Mouse (Mus musculus) kidney, embryonic 16.5 days (tissue): ENCODE measurements around the gene Ubqln4. TPM values are rescaled to one million over a fixed set of nuclear protein-coding genes. Genes with fewer than 3 reads are reported as not detected.

Experiments used
- ATAC-seq: fragments of 200-750 bp; cut with Nextera tagmentation; 2 replicates; pipeline ENCODE4 v1.8.0; 2017; ENCODE audit warnings: moderate TSS enrichment; ENCODE audit not compliant: low FRiP score, low TSS enrichment
- H3K27ac ChIP-seq: fragments of 300-500 bp; sonication (generic); 2 replicates; pipeline ENCODE4 v1.5.1; 2014; ENCODE audit warnings: low read length
- H3K27me3 ChIP-seq: fragments of 300-500 bp; sonication (generic); 2 replicates; pipeline ENCODE4 v1.6.1; 2014; ENCODE audit warnings: low read length, control low read depth, mixed read lengths; ENCODE audit not compliant: insufficient read depth
- H3K36me3 ChIP-seq: fragments of 300-500 bp; sonication (generic); 2 replicates; pipeline ENCODE4 v1.6.1; 2014; ENCODE audit warnings: low read length, control low read depth, mixed read lengths; ENCODE audit not compliant: insufficient read depth
- H3K4me1 ChIP-seq: fragments of 300-500 bp; sonication (generic); 2 replicates; pipeline ENCODE4 v1.6.1; 2014; ENCODE audit warnings: low read length, control low read depth, mixed read lengths; ENCODE audit not compliant: insufficient read depth
- H3K4me2 ChIP-seq: fragments of 300-500 bp; sonication (generic); replicated peaks from 2 replicates; pipeline ENCODE4 v1.6.1; 2014; ENCODE audit warnings: low read depth, low read length
- H3K4me3 ChIP-seq: fragments of 300-500 bp; sonication (generic); 2 replicates; pipeline ENCODE4 v1.5.1; 2014; ENCODE audit warnings: mild to moderate bottlenecking, low read length
- H3K9ac ChIP-seq: fragments of 300-500 bp; sonication (generic); replicated peaks from 2 replicates; pipeline ENCODE4 v1.6.1; 2014; ENCODE audit warnings: low read length
- H3K9me3 ChIP-seq: fragments of 300-500 bp; sonication (generic); 2 replicates; pipeline ENCODE4 v1.6.1; 2016; ENCODE audit warnings: low read length, control low read depth
- WGBS: fragments of 180-500 bp; shearing (Covaris S2); extraction: QIAGEN DNeasy Blood & Tissue Kit; methylation state at CpG from one replicate; pipeline ENCODE4 v1.1.7; 2014; 5-methylcytosine and 5-hydroxymethylcytosine counted together
- polyA plus RNA-seq: library from polyadenylated mRNA; unstranded; fragments of >200 nt; fragmentation: Nextera tagmentation; extraction: Ambion mirVana; gene quantifications from 2 replicates; pipeline ENCODE4 v1.2.1, GENCODE M21; 2015

Ubqln4 gene
- polyA plus RNA-seq, 1 experiment from 2014 or later, result 52.7 TPM

GRCm38 (mm10) chr3:88546674-88547418 lies 6.7 kb upstream of the Ubqln4 start:
- Histone ChIP-seq H3K4me2 (no peak overlapping the region), H3K9ac (no peak overlapping the region), H3K27me3 (no peaks in the 10 kb centered on the region), H3K9me3 (no peaks in the 10 kb centered on the region), H3K4me1 (peaks cover 16% of the 10 kb centered on the region), H3K36me3 (no peaks in the 10 kb centered on the region), H3K27ac (no peak overlapping the region), H3K4me3 (no peak overlapping the region)
- WGBS, result 71% methylated on average over 6 of the region's 6 CpGs
- no peak for ATAC-seq

GRCm38 (mm10) chr3:88548180-88548917 lies 5.2 kb upstream of the Ubqln4 start, which contains the start of gene Rab25:
Gene Rab25, minus strand, starts transcription at chr3:88548300.
- Histone ChIP-seq H3K4me1 (peaks cover 19% of the 10 kb centered on the region), H3K9me3 (no peaks in the 10 kb centered on the region), H3K9ac (peak within 1 kb of the TSS; percentile 42; the same call in 1 of the 2 replicates), H3K4me3 (peak within 1 kb of the TSS; percentile 30), H3K27me3 (no peaks in the 10 kb centered on the region), H3K36me3 (no peaks in the 10 kb centered on the region), H3K4me2 (peak within 1 kb of the TSS; percentile 46), H3K27ac (peak within 1 kb of the TSS; percentile 55; the same call in 1 of the 2 replicates)
- 52% methylated on average over 18 of the region's 18 CpGs for WGBS
- ATAC-seq, result no peak

GRCm38 (mm10) chr3:88551586-88551985 lies 2.0 kb upstream of the Ubqln4 start:
- Histone ChIP-seq H3K36me3 (peaks cover 13% of the 10 kb centered on the region), H3K4me3 (peak overlapping the region; percentile 95), H3K4me2 (peak overlapping the region; percentile 91), H3K9me3 (no peaks in the 10 kb centered on the region), H3K27me3 (no peaks in the 10 kb centered on the region), H3K27ac (no peak overlapping the region), H3K4me1 (peaks cover 23% of the 10 kb centered on the region), H3K9ac (0 out of 2 replicates have a peak overlapping the region, but pooled peaks have one; percentile 10)
- no peak for ATAC-seq
- WGBS, result 83% methylated on average over 4 of the region's 4 CpGs

GRCm38 (mm10) chr3:88552082-88552645 lies 1.4 kb upstream of the Ubqln4 start:
- Histone ChIP-seq H3K9ac (peak overlapping the region; percentile 84), H3K27ac (peak overlapping the region; percentile 99), H3K4me2 (peak overlapping the region; percentile 91), H3K9me3 (no peaks in the 10 kb centered on the region), H3K36me3 (peaks cover 19% of the 10 kb centered on the region), H3K4me1 (peaks cover 23% of the 10 kb centered on the region), H3K27me3 (no peaks in the 10 kb centered on the region), H3K4me3 (peak overlapping the region; percentile 95)
- WGBS, result 17% methylated on average over 16 of the region's 16 CpGs
- no peak for ATAC-seq

GRCm38 (mm10) chr3:88552676-88553524 lies 658 bp upstream of the Ubqln4 start, which contains the start of gene Lamtor2:
Gene Lamtor2, minus strand, starts transcription at chr3:88553074.
- Histone ChIP-seq H3K4me2 (peak within 1 kb of the TSS; percentile 91), H3K27me3 (no peaks in the 10 kb centered on the region), H3K9ac (peak within 1 kb of the TSS; percentile 95), H3K9me3 (no peaks in the 10 kb centered on the region), H3K36me3 (peaks cover 22% of the 10 kb centered on the region), H3K27ac (peak within 1 kb of the TSS; percentile 99), H3K4me3 (peak within 1 kb of the TSS; percentile 95), H3K4me1 (peaks cover 23% of the 10 kb centered on the region)
- peak; percentile 93 for ATAC-seq
- under 1% methylated on average over 48 of the region's 48 CpGs for WGBS

- Histone ChIP-seq H3K27me3 (no peaks in the 10 kb centered on the region), H3K4me3 (peak overlapping the region; percentile 95), H3K9ac (peak overlapping the region; percentile 95), H3K4me1 (peaks cover 23% of the 10 kb centered on the region), H3K27ac (peak overlapping the region; percentile 99), H3K36me3 (peaks cover 32% of the 10 kb centered on the region), H3K4me2 (peak overlapping the region; percentile 91), H3K9me3 (no peaks in the 10 kb centered on the region)
- WGBS, result under 1% methylated on average over 39 of the region's 41 CpGs
- ATAC-seq, result no peak; the same call in 1 of the 2 replicates
These were observed 475 bp downstream of the Ubqln4 start for GRCm38 (mm10) chr3:88553880-88554586.

- WGBS, result 60% methylated on average over 5 of the region's 5 CpGs
- Histone ChIP-seq H3K36me3 (peaks cover 43% of the 10 kb centered on the region), H3K27ac (no peak overlapping the region), H3K4me1 (peaks cover 23% of the 10 kb centered on the region), H3K4me3 (peak overlapping the region; percentile 95; the same call in 1 of the 2 replicates), H3K9ac (no peak overlapping the region; the same call in 1 of the 2 replicates), H3K9me3 (no peaks in the 10 kb centered on the region), H3K27me3 (no peaks in the 10 kb centered on the region), H3K4me2 (peak overlapping the region; percentile 91)
- no peak for ATAC-seq
These were observed 1.6 kb downstream of the Ubqln4 start for GRCm38 (mm10) chr3:88555069-88555605.

- H3K36me3 ChIP-seq, result peaks cover 49% of the 10 kb centered on the region
- 95% methylated on average over 6 of the region's 6 CpGs for WGBS
These were observed 2.2 kb downstream of the Ubqln4 start for GRCm38 (mm10) chr3:88555731-88556130.

More at GRCm38 (mm10) chr3:88555731-88556130, 2.2 kb downstream of the Ubqln4 start:
- no peak overlapping the region for H3K27ac ChIP-seq
- H3K4me3 ChIP-seq, result no peak overlapping the region
- ATAC-seq, result no peak
- H3K4me1 ChIP-seq, result peaks cover 23% of the 10 kb centered on the region
- no peak overlapping the region for H3K9ac ChIP-seq
- no peaks in the 10 kb centered on the region for H3K27me3 ChIP-seq
- no peaks in the 10 kb centered on the region for H3K9me3 ChIP-seq
- no peak overlapping the region for H3K4me2 ChIP-seq
